Mouse (Mus musculus) megakaryocyte, embryonic 14.5 days (primary cell): ENCODE measurements around the gene Lrrc29. TPM values are rescaled to one million over a fixed set of nuclear protein-coding genes. Genes with fewer than 3 reads are reported as not detected.

Experiments used
- H3K27me3 ChIP-seq: replicated peaks from 2 replicates; pipeline ENCODE3; 2012; ENCODE audit warnings: inconsistent platforms
- H3K36me3 ChIP-seq: replicated peaks from 2 replicates; pipeline ENCODE3; 2012; ENCODE audit warnings: low read length, inconsistent platforms, mixed read lengths
- H3K4me1 ChIP-seq: 2 replicates; pipeline ENCODE4 v1.6.1; 2012; ENCODE audit warnings: inconsistent platforms
- H3K4me3 ChIP-seq: replicated peaks from 2 replicates; pipeline ENCODE3; 2012; ENCODE audit warnings: moderate library complexity, mild to moderate bottlenecking, inconsistent platforms
- H3K9me3 ChIP-seq: 2 replicates; pipeline ENCODE4 v1.6.1; 2012; ENCODE audit warnings: inconsistent platforms
- FLI1 ChIP-seq: IDR thresholded peaks from 2 replicates; pipeline ENCODE4 v1.6.1; 2012; ENCODE audit warnings: low read length, inconsistent platforms, mixed read lengths
- GATA1 ChIP-seq: IDR thresholded peaks from 3 replicates; pipeline ENCODE4 v1.6.1; 2012; ENCODE audit warnings: mixed read lengths, low read length, inconsistent platforms, borderline replicate concordance
- polyA plus RNA-seq: library from polyadenylated mRNA; stranded (reverse); fragments of >175 nt; gene quantifications from 2 replicates; pipeline ENCODE4 v1.2.3, GENCODE M21; 2012; ENCODE audit warnings: low replicate concordance; ENCODE audit not compliant: insufficient read depth

The Lrrc29 gene
- polyA plus RNA-seq, result 13.0 and 15.5 TPM in 2 replicates

GRCm38 (mm10) chr8:105326141-105326672 is at the start of gene Lrrc29, which contains the start of gene Tmem208:
Gene Lrrc29 (minus strand): TSS chr8:105326278.
Gene Tmem208 (plus strand): TSS chr8:105326354.
- no peaks in the 10 kb centered on the region for H3K9me3 ChIP-seq
- H3K4me3 ChIP-seq, result peak within 1 kb of the TSS; percentile 96
- peaks cover 74% of the 10 kb centered on the region for H3K36me3 ChIP-seq
- H3K27me3 ChIP-seq, result no peaks in the 10 kb centered on the region
- TF ChIP-seq GATA1 (no peak), FLI1 (peak; percentile 93)
- peaks cover 86% of the 10 kb centered on the region for H3K4me1 ChIP-seq

- peaks cover 16% of the 10 kb centered on the region for H3K4me1 ChIP-seq
Measured at GRCm38 (mm10) chr8:105374513-105374966, 48.5 kb upstream of the Lrrc29 start.

GRCm38 (mm10) chr8:105373032-105373431 is 47.0 kb upstream of the Lrrc29 start, which contains the start of gene Plekhg4:
Gene Plekhg4 (plus strand): TSS chr8:105373274.
- no peak within 1 kb of the TSS for H3K4me3 ChIP-seq
- H3K27me3 ChIP-seq, result peaks cover 92% of the 10 kb centered on the region
- TF ChIP-seq GATA1 (no peak), FLI1 (no peak)
- H3K4me1 ChIP-seq, result peaks cover 16% of the 10 kb centered on the region
- peaks cover 2% of the 10 kb centered on the region for H3K36me3 ChIP-seq
- peaks cover 14% of the 10 kb centered on the region for H3K9me3 ChIP-seq

More at GRCm38 (mm10) chr8:105374513-105374966, 48.5 kb upstream of the Lrrc29 start:
- TF ChIP-seq FLI1 (no peak), GATA1 (no peak)
- H3K4me3 ChIP-seq, result peak overlapping the region; percentile 57
- peaks cover 14% of the 10 kb centered on the region for H3K9me3 ChIP-seq
- H3K36me3 ChIP-seq, result no peaks in the 10 kb centered on the region
- peaks cover 92% of the 10 kb centered on the region for H3K27me3 ChIP-seq

GRCm38 (mm10) chr8:105372473-105372872 is 46.4 kb upstream of the Lrrc29 start:
- Histone ChIP-seq H3K4me1 (peaks cover 16% of the 10 kb centered on the region), H3K27me3 (peaks cover 92% of the 10 kb centered on the region), H3K9me3 (peaks cover 14% of the 10 kb centered on the region), H3K36me3 (peaks cover 2% of the 10 kb centered on the region), H3K4me3 (no peak overlapping the region)
- no peak for TF ChIP-seq GATA1
- TF ChIP-seq FLI1, result no peak

GRCm38 (mm10) chr8:105367107-105367506 is 41.0 kb upstream of the Lrrc29 start:
- Histone ChIP-seq H3K4me3 (no peak overlapping the region), H3K36me3 (peaks cover 2% of the 10 kb centered on the region), H3K4me1 (peaks cover 18% of the 10 kb centered on the region), H3K27me3 (peaks cover 47% of the 10 kb centered on the region), H3K9me3 (no peaks in the 10 kb centered on the region; the same call in 1 of the 2 replicates)
- TF ChIP-seq FLI1 (no peak), GATA1 (no peak)

GRCm38 (mm10) chr8:105361751-105362702 is 35.9 kb upstream of the Lrrc29 start:
- H3K4me3 ChIP-seq, result no peak overlapping the region
- TF ChIP-seq FLI1 (no peak), GATA1 (no peak)
- H3K36me3 ChIP-seq, result peaks cover 2% of the 10 kb centered on the region
- H3K27me3 ChIP-seq, result peaks cover 19% of the 10 kb centered on the region
- H3K4me1 ChIP-seq, result peaks cover 32% of the 10 kb centered on the region
- H3K9me3 ChIP-seq, result no peaks in the 10 kb centered on the region

GRCm38 (mm10) chr8:105359646-105360045 is 33.6 kb upstream of the Lrrc29 start:
- Histone ChIP-seq H3K27me3 (peaks cover 27% of the 10 kb centered on the region), H3K9me3 (no peaks in the 10 kb centered on the region), H3K4me1 (peaks cover 50% of the 10 kb centered on the region), H3K4me3 (no peak overlapping the region), H3K36me3 (peaks cover 13% of the 10 kb centered on the region)
- TF ChIP-seq FLI1 (no peak), GATA1 (no peak)

GRCm38 (mm10) chr8:105359208-105359607 is 33.1 kb upstream of the Lrrc29 start:
- TF ChIP-seq GATA1 (no peak), FLI1 (no peak)
- Histone ChIP-seq H3K9me3 (no peaks in the 10 kb centered on the region), H3K27me3 (peaks cover 23% of the 10 kb centered on the region), H3K36me3 (peaks cover 13% of the 10 kb centered on the region), H3K4me3 (peak overlapping the region; percentile 15), H3K4me1 (peaks cover 54% of the 10 kb centered on the region)

- H3K27me3 ChIP-seq, result peaks cover 29% of the 10 kb centered on the region
- TF ChIP-seq GATA1, result no peak
- no peak for TF ChIP-seq FLI1
- H3K36me3 ChIP-seq, result peaks cover 13% of the 10 kb centered on the region
- no peak overlapping the region for H3K4me3 ChIP-seq
- H3K4me1 ChIP-seq, result peaks cover 41% of the 10 kb centered on the region
- H3K9me3 ChIP-seq, result no peaks in the 10 kb centered on the region
Measured at GRCm38 (mm10) chr8:105356681-105357080, 30.6 kb upstream of the Lrrc29 start.
